Mouse (Mus musculus) CH12.LX (cell line): ENCODE measurements around the gene Mcf2l.

Source experiments
- CTCF ChIP-seq, 2 experiments: IDR thresholded peaks in 1 of 2; conservative IDR thresholded peaks in 1 of 2; 2 replicates each; pipeline ENCODE4 v1.5.1; 2011 to 2012; ENCODE audit warnings: low read depth in 2 of 2, low read length in 2 of 2, improper control_type of control experiment in 1 of 2, inconsistent platforms in 1 of 2, mild to moderate bottlenecking in 1 of 2, moderate library complexity in 1 of 2
- MAX ChIP-seq: IDR thresholded peaks from 2 replicates; pipeline ENCODE4 v1.6.1; 2011; ENCODE audit warnings: low read length, improper control_type of control experiment
- MEF2A ChIP-seq: IDR thresholded peaks from 2 replicates; pipeline ENCODE4 v1.6.1; 2014; ENCODE audit warnings: low read depth, mild to moderate bottlenecking, inconsistent platforms, low read length, improper control_type of control experiment, borderline replicate concordance
- NELFE ChIP-seq: IDR thresholded peaks from 2 replicates; pipeline ENCODE4 v1.6.1; 2011; ENCODE audit warnings: low read depth, low read length, improper control_type of control experiment
- RAD21 ChIP-seq: IDR thresholded peaks from 2 replicates; pipeline ENCODE4 v1.6.1; 2011; ENCODE audit warnings: low read depth, mild to moderate bottlenecking, low read length, improper control_type of control experiment, moderate library complexity
- ZC3H11A ChIP-seq: IDR thresholded peaks from 2 replicates; pipeline ENCODE4 v1.6.1; 2012; ENCODE audit warnings: low read depth, mild to moderate bottlenecking, inconsistent platforms, low read length, improper control_type of control experiment

DNA sequence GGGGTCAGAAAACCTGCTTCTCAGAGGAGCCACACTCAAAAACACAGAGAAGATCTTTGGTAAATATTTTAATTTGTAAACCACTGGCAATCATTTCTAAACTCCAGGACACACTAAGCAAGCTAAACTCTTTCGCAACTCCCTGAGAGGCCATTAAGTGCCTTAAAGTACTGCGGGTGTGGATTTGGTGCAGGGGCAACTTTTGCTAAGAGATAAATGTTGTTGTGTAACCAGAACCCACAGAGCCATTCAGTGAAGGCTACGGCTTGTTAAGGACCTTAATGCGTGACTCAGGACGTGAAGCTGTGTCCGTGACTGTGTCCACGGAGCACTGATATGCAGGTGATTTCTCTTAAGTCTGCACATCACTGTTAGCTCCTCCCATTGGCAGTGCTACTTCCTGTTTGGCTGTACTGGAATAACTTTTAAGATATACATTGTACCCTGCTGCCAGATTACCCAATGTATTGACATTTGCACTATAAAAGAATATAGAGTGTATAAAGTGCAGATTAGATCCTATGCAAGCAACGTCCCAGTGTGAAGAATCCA, 47.8 kb upstream of the Mcf2l start:
- TF ChIP-seq CTCF (conservative IDR thresholded peaks at IDR 0.05 in 1 of 2, IDR thresholded peaks at IDR 0.05 in 1 of 2; ENCODE audit: low read depth in 2 of 2, low read length in 2 of 2) (no peak), ZC3H11A (no peak), RAD21 (no peak), NELFE (no peak), MEF2A (no peak), MAX (no peak)
